Mouse (Mus musculus) adrenal gland, postnatal 14 days (tissue): ENCODE results near the gene Slc12a8. TPM values are rescaled to one million over a fixed set of nuclear protein-coding genes. Genes with fewer than 3 reads are reported as not detected.

Experiments
- DNase-seq: peaks from one replicate; pipeline ENCODE4 v3.0.0; 2021; ENCODE audit warnings: mixed read lengths
- total RNA-seq: library from RNA; stranded (reverse); gene quantifications from 2 replicates; pipeline ENCODE4 v1.2.3, GENCODE M21; 2021

Gene Slc12a8
- total RNA-seq, 1 experiment from 2014 or later: 0.52 TPM

DNA sequence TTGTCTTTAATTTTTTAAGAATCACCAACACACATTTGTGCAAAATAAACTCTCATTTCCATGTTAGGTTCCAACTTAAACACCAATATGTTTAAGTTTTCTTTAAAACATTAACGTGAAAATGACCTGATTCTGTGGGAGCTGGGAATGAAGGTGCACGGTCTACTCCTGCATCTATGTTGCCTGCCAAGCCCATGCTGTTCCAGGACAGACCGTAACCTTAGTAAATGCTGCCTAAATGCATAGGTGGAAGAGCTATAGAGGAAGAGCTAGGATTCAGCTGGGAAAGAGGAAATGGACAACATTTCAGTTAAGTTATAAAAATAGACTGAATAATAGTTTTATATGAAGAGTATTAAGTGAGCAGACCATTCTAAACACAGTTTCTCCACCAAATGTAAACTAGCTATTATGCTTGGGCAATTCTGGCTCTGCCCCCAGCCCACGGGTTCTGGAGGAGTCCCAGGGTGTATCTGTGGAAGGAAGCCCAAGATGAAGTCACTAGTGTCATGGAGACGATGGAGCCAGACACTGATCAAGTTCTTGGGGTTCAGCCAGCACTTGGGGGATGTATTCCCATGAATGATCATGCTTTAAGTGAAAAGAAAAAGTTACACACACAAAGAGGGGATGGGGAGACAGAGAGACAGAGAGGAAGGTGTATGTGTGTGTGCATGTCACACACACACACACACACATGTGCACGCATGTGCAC lies 95.1 kb downstream of the Slc12a8 start:
- no peak for DNase-seq

DNA sequence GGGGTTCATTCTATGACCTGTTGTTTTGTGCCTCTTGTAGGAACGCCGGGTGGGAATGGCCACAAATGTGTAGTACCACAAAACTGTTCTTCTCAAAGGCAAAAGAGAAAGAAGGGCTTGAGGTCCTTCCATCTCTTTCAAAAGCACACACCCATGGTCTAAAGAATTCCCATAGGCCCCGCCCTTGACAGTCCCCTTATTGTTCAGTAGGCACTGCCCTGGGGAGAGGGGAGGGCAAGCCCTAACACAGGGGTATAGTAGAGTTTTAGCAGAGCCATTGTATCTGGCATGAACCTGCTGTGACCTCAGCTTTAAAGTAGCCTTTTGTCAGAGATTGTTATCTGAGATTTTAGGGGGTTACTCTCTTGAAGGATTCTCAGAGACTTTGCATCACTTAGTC lies 98.9 kb downstream of the Slc12a8 start:
- no peak for DNase-seq

DNA sequence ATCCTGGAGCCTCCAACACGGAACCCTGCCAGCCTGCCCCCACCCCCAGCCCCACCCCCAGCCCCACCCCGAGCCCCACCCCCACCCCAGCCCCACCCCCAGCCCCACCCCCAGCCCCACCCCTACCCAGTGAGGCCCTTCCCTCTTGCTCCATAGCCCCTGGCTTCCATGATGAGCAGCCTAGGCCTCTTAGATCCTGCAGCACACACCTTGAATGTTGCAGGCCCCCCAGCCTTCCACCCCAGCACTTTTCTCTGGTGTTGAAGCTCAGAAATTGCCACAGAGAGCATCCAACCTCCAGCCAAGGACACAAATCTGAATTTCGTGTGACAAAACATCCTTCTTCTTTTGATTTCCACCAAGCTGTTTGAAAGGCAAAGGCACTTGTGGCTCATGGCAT lies 104.7 kb downstream of the Slc12a8 start:
- no peak for DNase-seq

- DNase-seq: no peak
These were observed 107.5 kb downstream of the Slc12a8 start for GRCm38 (mm10) chr16:33624586-33624985.

DNA sequence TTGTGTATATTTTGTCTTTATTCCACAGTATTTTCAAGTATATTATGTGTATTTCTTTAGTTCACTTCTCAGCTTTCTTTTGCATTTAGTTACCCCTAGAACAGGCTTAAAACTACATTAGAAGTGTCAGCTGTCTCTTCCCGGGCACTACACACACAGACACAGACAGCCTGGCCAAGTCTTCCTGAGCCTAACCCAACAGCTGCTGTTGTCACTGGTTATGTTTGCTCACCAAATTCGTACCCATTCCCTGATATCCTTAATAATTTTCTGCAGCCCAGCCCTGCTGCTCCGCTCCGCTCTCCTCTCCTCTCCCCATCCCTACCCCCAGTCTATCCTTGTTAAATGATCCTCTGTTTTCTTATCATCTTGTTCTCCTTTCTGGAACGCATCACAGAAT lies 112.4 kb downstream of the Slc12a8 start:
- DNase-seq: no peak

DNA sequence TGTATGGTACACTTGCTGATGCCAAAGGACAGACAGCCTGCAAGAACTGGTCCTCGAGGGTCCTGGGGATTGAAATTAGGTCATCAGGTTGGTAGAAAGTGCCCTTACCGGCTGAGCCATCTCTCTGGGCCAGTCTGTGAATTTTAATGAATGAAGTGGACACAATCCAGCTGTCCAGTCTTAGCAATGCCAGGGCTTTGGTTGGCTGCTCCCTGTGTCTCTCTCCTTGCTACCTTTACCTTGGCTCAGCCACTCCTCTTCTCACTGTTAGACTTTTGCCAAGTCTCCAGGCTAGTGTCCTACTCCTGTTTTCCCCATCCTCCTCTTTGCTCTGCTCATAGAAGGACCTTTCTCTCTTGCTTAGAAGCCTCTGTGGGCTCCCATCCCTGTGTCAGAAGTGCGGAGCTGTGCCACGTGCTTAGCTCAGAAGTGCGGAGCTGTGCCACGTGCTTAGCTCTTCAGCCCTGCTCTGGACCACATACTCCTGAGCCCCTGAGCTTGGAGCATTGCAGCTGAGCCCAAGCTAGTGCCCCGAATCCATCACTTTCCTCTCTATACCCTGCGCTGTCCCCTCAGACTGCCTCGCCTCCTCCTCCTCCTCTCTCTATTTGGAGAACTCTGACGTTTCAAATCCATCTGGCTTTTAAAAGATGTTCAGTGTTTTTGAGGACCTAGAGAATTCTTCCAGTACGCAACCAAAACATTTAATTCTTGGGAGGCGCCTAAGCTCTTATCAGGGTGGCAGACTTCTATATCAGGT lies 118.9 kb downstream of the Slc12a8 start:
- DNase-seq: no peak

DNA sequence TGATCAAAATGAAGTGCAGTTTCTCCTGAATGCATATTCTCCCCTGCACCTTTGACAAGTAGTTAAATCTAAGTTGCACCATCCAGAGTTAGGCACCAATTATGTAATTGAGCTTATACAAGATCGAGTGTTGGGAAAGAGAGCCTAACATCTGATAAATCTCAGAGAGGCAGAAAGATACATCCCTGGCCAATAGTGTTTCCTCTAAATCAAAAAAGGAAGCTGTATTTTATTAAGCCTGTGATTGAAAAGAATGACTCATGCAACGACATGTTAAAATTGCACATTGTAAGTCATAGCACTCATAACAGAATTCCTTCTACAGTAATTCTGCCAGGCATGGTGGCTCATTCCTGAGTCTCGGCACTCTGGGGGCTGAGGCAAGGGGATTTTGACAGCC lies 124.7 kb downstream of the Slc12a8 start:
- DNase-seq: no peak

- DNase-seq: no peak
These were observed 136.0 kb downstream of the Slc12a8 start for GRCm38 (mm10) chr16:33653116-33653515.

DNA sequence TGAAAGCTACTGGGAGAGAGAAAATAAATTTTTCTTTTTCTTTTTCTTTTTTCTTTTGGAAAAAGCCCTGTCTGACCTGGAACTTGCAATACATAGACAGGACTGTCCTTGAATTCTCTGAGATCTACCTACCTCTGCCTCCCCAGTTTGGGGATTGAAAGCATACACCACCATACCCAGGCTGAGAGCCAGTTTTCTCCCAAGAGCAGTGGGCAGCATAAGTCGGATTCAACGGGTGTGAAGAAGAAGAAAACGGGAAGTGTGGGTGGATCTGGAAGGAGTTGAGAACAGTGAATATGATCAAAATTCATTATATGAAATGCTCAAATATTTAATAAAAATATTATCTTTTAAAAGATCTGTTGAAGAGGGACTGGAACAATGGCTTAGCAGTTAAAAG lies 138.3 kb downstream of the Slc12a8 start:
- no peak for DNase-seq

GRCm38 (mm10) chr16:33657191-33657590 lies 140.1 kb downstream of the Slc12a8 start:
- no peak for DNase-seq

DNA sequence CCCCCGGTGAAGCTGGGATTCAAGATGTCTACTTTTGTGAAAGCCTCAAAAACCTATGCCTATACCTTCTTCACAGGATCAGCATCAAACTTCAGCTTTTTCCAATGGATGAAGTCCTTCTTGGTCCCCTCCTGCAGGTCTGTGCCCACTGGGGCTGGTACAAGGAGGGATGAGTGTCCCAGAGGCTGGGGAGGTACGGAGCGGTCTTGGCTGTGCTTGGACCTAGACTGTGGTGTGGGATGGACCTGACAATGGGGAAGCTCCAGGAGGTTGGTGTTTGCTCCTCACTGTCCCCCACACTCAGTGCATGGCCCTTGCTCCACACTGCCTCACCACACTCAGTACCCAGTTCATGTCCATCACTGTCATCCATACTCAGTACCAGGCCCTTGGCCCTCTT lies 141.0 kb downstream of the Slc12a8 start:
- DNase-seq: no peak

GRCm38 (mm10) chr16:33659521-33659920 lies 142.4 kb downstream of the Slc12a8 start:
- no peak for DNase-seq

DNA sequence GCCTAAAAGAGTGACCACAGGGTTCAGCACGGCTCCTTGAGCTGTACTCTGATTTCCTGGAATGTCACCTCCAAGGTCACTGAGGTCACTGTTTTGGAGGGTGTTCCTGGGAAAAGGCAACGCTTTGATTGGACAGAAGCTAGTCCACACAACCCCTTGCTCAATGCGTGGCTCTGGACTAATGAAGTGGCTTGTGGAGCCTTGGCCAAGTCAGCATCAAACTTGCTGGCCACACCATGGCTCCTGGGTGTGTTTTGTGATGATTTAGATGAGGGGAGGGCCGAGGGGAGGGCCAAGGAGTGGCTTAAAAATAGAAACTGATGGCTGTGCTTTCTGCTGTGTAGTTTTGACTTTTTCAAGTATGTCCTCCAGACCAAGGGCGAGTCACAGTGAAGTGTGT lies 143.0 kb downstream of the Slc12a8 start:
- DNase-seq: peak; percentile 75

DNA sequence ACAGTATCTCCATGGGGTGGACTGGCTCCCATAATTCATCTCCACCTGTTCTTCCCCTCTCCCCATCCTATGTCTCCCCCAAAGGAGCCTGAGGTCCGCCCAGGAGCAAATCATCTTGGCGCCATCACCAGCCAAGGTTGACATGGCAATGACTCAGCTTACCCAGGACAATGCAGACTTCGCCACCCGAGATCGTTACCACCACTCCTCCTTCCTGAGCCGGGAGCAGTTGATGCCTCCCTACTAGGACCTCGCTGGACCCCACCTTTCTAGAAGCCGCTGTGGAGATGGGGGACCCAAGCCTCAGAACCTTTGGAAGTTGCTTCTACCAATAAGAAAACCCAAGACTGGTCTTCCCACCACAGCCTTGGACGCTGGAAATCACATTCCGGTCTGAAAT lies 145.7 kb downstream of the Slc12a8 start:
- no peak for DNase-seq

- DNase-seq: no peak
These were observed 149.1 kb downstream of the Slc12a8 start for GRCm38 (mm10) chr16:33666226-33666625.

GRCm38 (mm10) chr16:33666985-33667538 lies 149.9 kb downstream of the Slc12a8 start:
- no peak for DNase-seq

- DNase-seq: no peak
These were observed 151.3 kb downstream of the Slc12a8 start for GRCm38 (mm10) chr16:33668448-33668847.

DNA sequence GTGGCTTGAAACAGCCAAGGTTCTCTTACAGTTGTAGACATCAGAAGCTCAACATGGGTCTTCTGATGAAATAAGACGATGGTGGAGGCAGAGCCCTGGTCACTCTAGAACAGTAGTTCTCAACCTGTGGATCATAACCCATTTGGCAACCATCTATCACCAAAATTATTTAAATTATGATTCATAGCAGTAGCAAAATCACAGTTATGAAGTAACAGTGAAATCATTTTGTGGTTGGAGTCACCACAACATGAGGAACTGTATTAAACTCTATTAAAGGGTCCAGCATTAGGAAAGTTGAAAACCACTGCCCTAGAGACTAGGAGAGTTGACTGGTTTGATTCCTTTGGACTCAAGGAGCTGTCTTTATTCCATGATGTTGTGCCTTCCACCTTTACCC lies 151.9 kb downstream of the Slc12a8 start:
- no peak for DNase-seq

GRCm38 (mm10) chr16:33670340-33670739 lies 153.2 kb downstream of the Slc12a8 start:
- DNase-seq: peak; percentile 54

GRCm38 (mm10) chr16:33670933-33671332 lies 153.8 kb downstream of the Slc12a8 start:
- DNase-seq: no peak

- no peak for DNase-seq
These were observed 155.1 kb downstream of the Slc12a8 start for GRCm38 (mm10) chr16:33672188-33672587.

- no peak for DNase-seq
These were observed 155.5 kb downstream of the Slc12a8 start for GRCm38 (mm10) chr16:33672643-33673042.

GRCm38 (mm10) chr16:33673530-33674109 lies 156.5 kb downstream of the Slc12a8 start:
- DNase-seq: peak; percentile 86
